Mouse (Mus musculus): ENCODE results near the gene Lair1.
"Not testable (repeated sequence)": the region's sequence is repeated elsewhere in the genome, so short reads cannot be mapped to it uniquely, and the experiment has no call there.

Gene Lair1

DNA sequence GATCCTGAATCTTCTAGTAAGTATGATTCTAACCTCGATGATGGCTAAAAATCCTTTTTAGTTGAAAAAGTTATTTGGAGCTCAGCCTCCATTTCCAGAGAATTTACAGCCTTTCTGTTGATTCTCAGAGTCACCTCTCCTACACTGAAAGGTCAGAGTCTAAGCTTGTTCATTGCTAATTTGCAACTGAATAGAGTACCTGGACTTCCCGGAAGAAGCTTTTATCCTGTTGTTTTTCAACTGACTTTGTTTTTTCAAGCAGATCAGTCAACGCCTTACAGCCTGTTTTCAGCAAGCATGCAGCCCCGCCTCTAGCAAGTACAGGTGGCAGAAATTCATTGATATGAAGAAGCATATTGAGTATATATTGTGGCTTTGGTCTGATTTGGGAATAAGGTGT lies 59.0 kb downstream of the Lair1 start:
- CTCF ChIA-PET: not testable (repeated sequence)

- CTCF ChIA-PET: no interaction called here
These were observed 101.0 kb downstream of the Lair1 start for GRCm38 (mm10) chr7:3962017-3962416.

DNA sequence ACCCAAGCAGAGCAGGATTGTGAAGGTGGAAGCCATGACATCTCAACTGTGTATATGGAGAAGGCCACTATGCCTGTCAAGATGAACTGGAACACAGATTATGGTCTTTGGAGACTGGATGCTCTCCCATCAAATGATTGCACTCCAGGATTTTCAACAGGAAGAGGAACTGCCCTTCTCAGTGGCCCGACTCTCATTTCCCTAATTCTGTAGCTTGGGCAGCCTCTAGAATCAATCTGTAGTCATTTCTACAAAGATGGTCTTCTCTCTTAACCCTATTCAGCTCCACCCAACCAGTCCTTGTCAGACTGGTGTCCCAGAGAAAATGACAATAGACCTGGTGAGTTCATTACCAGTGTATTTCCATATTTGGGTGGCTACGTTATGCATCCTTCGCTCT lies 105.6 kb downstream of the Lair1 start:
- CTCF ChIA-PET: no interaction called here
